Mouse (Mus musculus) G1E (cell line): ENCODE measurements around the gene Ptpra.

Experiments used
- CTCF ChIP-seq: IDR thresholded peaks from 2 replicates; pipeline ENCODE4 v1.5.1; 2012; ENCODE audit warnings: low read depth, low read length, inconsistent platforms, mixed read lengths
- GATA1 ChIP-seq: IDR thresholded peaks from 2 replicates; pipeline ENCODE4 v1.6.1; 2012; ENCODE audit warnings: borderline replicate concordance, low read length, inconsistent platforms, mixed read lengths
- GATA2 ChIP-seq: IDR thresholded peaks from 2 replicates; pipeline ENCODE4 v1.6.1; 2012; ENCODE audit warnings: low read depth, low read length, inconsistent platforms, borderline replicate concordance
- POLR2AphosphoS5 ChIP-seq: IDR thresholded peaks from 2 replicates; pipeline ENCODE4 v1.6.1; 2012; ENCODE audit warnings: low read depth, low read length, inconsistent platforms; ENCODE audit not compliant: insufficient replicate concordance
- TAL1 ChIP-seq: conservative IDR thresholded peaks from 2 replicates; pipeline ENCODE4 v1.6.1; 2012; ENCODE audit warnings: low read depth, low read length, inconsistent platforms, mixed read lengths

DNA sequence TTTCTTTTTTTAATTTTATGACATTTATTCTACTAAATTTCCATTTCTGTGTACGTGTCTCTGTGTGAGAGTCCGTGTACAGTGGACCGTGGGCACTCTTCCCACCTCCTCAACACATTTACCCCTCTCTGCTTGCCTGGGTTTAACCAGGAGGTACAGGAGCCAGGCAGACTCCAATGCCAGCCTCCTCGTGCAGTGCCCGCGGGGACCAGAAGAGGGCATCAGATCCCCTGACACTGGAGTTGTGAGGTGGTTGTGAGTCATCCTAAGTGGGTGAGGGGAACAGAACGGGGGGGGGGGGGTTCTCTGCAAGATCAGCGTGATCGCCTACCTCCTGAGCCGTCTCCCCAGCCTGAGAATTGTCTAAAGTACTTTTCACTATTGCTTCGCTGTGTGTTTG, 128.1 kb downstream of the Ptpra start:
- peak; percentile 46 for TF ChIP-seq CTCF
- TF ChIP-seq TAL1: no peak
- TF ChIP-seq GATA1: no peak
- no peak for TF ChIP-seq GATA2
- no peak for TF ChIP-seq POLR2AphosphoS5
